Mouse (Mus musculus) neural tube, embryonic 13.5 days (tissue): ENCODE measurements around the gene Ddx19b. TPM values are rescaled to one million over a fixed set of nuclear protein-coding genes. Genes with fewer than 3 reads are reported as not detected.
"Not testable (repeated sequence)": the region's sequence is repeated elsewhere in the genome, so short reads cannot be mapped to it uniquely, and the experiment has no call there.

Experiments used
- ATAC-seq: fragments of 200-750 bp; cut with Nextera tagmentation; 2 replicates; pipeline ENCODE4 v1.8.0; 2017; ENCODE audit warnings: low read depth, mild to moderate bottlenecking, moderate TSS enrichment, moderate library complexity
- H3K27ac ChIP-seq: fragments of 300-500 bp; sonication (generic); replicated peaks from 2 replicates; pipeline ENCODE4 v1.5.1; 2015; ENCODE audit warnings: moderate library complexity, mild to moderate bottlenecking, inconsistent platforms
- H3K27me3 ChIP-seq: fragments of 300-500 bp; sonication (generic); 2 replicates; pipeline ENCODE4 v1.6.1; 2015; ENCODE audit warnings: mild to moderate bottlenecking, inconsistent platforms
- H3K36me3 ChIP-seq: fragments of 300-500 bp; sonication (generic); 2 replicates; pipeline ENCODE4 v1.6.1; 2015; ENCODE audit warnings: mild to moderate bottlenecking, inconsistent platforms
- H3K4me1 ChIP-seq: fragments of 300-500 bp; sonication (generic); replicated peaks from 2 replicates; pipeline ENCODE4 v1.6.1; 2015; ENCODE audit warnings: inconsistent platforms
- H3K4me2 ChIP-seq: fragments of 300-500 bp; sonication (generic); 2 replicates; pipeline ENCODE4 v1.6.1; 2015; ENCODE audit warnings: inconsistent platforms, mild to moderate bottlenecking, moderate library complexity
- H3K4me3 ChIP-seq: fragments of 300-500 bp; sonication (generic); 2 replicates; pipeline ENCODE4 v1.5.1; 2015; ENCODE audit warnings: mild to moderate bottlenecking, inconsistent platforms
- H3K9ac ChIP-seq: fragments of 300-500 bp; sonication (generic); 2 replicates; pipeline ENCODE4 v1.6.1; 2015; ENCODE audit warnings: moderate library complexity, mild to moderate bottlenecking, inconsistent platforms
- H3K9me3 ChIP-seq: fragments of 300-500 bp; sonication (generic); 2 replicates; pipeline ENCODE4 v1.6.1; 2016; ENCODE audit warnings: inconsistent platforms
- WGBS: fragments of 180-500 bp; shearing (Covaris S2); methylation state at CpG from one replicate; pipeline ENCODE4 v1.1.7; 2015; 5-methylcytosine and 5-hydroxymethylcytosine counted together
- polyA plus RNA-seq: library from polyadenylated mRNA; unstranded; fragments of >200 nt; fragmentation: Nextera tagmentation; extraction: Ambion mirVana; gene quantifications from 2 replicates; pipeline ENCODE4 v1.2.1, GENCODE M21; 2015

The Ddx19b gene
- 6.5 and 6.7 TPM in 2 replicates for polyA plus RNA-seq

DNA sequence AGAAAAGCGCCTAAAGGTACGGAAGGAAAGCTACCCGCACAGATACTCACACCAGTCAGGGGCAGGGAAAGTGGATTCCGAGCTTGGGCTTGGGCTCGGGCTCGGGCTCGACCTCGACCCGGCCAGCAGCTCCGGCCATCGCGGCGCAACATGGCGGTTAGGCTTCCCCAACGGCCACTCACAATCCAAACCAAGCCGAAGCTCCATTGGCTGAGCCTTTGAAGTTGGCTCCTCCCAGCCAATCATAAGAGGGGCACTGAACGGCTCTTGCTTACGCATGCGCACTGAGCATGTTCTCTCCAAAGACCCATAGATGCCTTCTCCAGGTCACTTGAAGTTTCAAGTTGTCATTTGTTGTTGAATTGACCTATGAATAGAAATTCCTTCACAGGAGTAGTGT, at the start of gene Ddx19b:
TSS of gene Ddx19b (minus strand) at position 180 of the 400 bp plus-strand sequence.
- 94% methylated on average over 19 of the region's 19 CpGs for WGBS

GRCm38 (mm10) chr8:111079861-111080271, 48.3 kb upstream of the Ddx19b start:
- WGBS = 38% methylated on average over 6 of the region's 6 CpGs
- no peak overlapping the region for H3K27ac ChIP-seq
- ATAC-seq = no peak
- H3K4me1 ChIP-seq = peaks cover 9% of the 10 kb centered on the region
- H3K9me3 ChIP-seq = no peaks in the 10 kb centered on the region
- H3K4me2 ChIP-seq = no peak overlapping the region
- no peaks in the 10 kb centered on the region for H3K36me3 ChIP-seq
- H3K27me3 ChIP-seq = no peaks in the 10 kb centered on the region
- no peak overlapping the region for H3K4me3 ChIP-seq
- no peak overlapping the region for H3K9ac ChIP-seq

More for the DNA sequence above, at the start of gene Ddx19b:
- Histone ChIP-seq H3K4me1 (peaks cover 37% of the 10 kb centered on the region), H3K4me3 (no peak within 1 kb of the TSS), H3K27ac (no peak within 1 kb of the TSS), H3K27me3 (peaks cover 16% of the 10 kb centered on the region), H3K9ac (no peak within 1 kb of the TSS), H3K4me2 (no peak within 1 kb of the TSS), H3K36me3 (peaks cover 4% of the 10 kb centered on the region), H3K9me3 (no peaks in the 10 kb centered on the region)
- ATAC-seq = no peak

- Histone ChIP-seq H3K9ac (no peak overlapping the region), H3K4me2 (no peak overlapping the region), H3K27me3 (no peaks in the 10 kb centered on the region), H3K36me3 (no peaks in the 10 kb centered on the region), H3K4me3 (no peak overlapping the region), H3K4me1 (peaks cover 9% of the 10 kb centered on the region), H3K9me3 (no peaks in the 10 kb centered on the region), H3K27ac (no peak overlapping the region)
- ATAC-seq = no peak
- WGBS = 65% methylated on average over 5 of the region's 5 CpGs
These were observed 47.9 kb upstream of the Ddx19b start for GRCm38 (mm10) chr8:111079461-111079860.

DNA sequence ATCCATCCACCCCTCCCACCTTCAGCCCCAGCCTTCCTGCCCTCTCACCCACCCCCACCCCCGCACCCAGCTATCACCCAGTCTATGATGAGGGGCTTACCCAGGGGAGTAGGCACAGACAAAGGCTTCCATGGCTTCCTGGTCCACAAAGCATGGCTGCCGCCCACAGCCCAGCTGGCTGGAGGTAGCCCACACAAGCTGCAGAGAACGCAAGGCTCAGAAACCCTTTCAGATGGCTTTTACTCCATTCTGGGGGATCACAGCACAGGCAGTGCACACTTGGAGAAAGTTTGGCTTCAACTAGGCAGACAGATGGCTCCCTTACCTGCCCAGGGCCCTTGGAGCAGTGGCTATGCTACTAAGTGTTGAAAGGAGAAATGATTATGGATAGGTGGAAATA, 44.4 kb upstream of the Ddx19b start:
- Histone ChIP-seq H3K4me2 (no peak overlapping the region), H3K4me1 (no peaks in the 10 kb centered on the region), H3K27ac (no peak overlapping the region), H3K9me3 (no peaks in the 10 kb centered on the region), H3K4me3 (no peak overlapping the region), H3K27me3 (no peaks in the 10 kb centered on the region), H3K9ac (no peak overlapping the region), H3K36me3 (no peaks in the 10 kb centered on the region)
- 83% methylated on average over 3 of the region's 3 CpGs for WGBS
- no peak for ATAC-seq

DNA sequence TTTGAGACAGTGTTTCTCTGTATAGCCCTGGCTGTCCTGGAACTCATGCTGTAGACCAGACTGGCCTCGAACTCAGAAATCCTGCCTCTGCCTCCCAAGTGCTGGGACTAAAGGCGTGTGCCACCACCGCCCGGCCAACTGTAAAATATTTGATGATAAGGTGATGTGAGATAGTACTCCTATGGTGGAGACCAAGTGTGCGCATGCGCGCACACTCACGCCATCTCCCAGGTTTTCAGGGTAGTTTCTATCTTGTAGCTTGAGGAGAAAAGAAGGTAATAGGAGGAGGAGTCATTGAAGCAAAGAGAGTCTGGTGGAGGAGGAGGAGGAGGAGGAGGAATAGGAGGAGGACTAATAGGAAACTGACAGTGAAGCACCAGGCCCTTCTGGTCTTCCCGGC, 37.1 kb upstream of the Ddx19b start:
- not testable (repeated sequence) for H3K9me3 ChIP-seq, H3K27ac ChIP-seq, ATAC-seq, H3K27me3 ChIP-seq, H3K4me3 ChIP-seq, H3K9ac ChIP-seq, H3K4me2 ChIP-seq, H3K36me3 ChIP-seq, H3K4me1 ChIP-seq
- WGBS = 89% methylated on average over 9 of the region's 9 CpGs

DNA sequence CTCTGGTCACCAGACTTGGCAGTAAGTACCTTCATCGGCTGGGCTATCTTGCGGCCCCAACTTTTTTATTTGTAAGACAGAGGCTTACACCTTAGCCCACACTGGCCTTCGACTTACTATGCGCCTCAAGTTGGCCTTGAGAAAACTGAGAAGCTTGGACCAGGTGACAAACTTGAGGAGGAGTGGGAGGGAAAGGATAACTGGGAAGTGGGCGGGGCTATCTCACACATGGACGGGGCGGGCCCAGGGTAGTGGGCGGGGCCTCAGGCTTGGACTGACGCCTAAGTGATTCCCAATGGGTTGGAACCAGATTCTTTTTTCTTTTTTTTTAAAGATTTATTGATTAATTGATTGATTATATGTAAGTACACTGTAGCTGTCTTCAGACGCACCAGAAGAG, 35.9 kb upstream of the Ddx19b start:
- no peak for ATAC-seq
- no peak overlapping the region for H3K9ac ChIP-seq
- H3K4me2 ChIP-seq = no peak overlapping the region
- no peaks in the 10 kb centered on the region for H3K27me3 ChIP-seq
- H3K27ac ChIP-seq = no peak overlapping the region
- WGBS = 32% methylated on average over 10 of the region's 10 CpGs
- no peak overlapping the region for H3K4me3 ChIP-seq
- H3K36me3 ChIP-seq = no peaks in the 10 kb centered on the region
- H3K9me3 ChIP-seq = no peaks in the 10 kb centered on the region
- no peaks in the 10 kb centered on the region for H3K4me1 ChIP-seq

GRCm38 (mm10) chr8:111066308-111066707, 34.8 kb upstream of the Ddx19b start:
- Histone ChIP-seq H3K27me3 (no peaks in the 10 kb centered on the region), H3K4me1 (peaks cover 5% of the 10 kb centered on the region), H3K4me2 (no peak overlapping the region), H3K27ac (no peak overlapping the region), H3K4me3 (no peak overlapping the region), H3K36me3 (no peaks in the 10 kb centered on the region), H3K9ac (no peak overlapping the region), H3K9me3 (no peaks in the 10 kb centered on the region)
- WGBS = 60% methylated on average over 4 of the region's 4 CpGs
- ATAC-seq = no peak

DNA sequence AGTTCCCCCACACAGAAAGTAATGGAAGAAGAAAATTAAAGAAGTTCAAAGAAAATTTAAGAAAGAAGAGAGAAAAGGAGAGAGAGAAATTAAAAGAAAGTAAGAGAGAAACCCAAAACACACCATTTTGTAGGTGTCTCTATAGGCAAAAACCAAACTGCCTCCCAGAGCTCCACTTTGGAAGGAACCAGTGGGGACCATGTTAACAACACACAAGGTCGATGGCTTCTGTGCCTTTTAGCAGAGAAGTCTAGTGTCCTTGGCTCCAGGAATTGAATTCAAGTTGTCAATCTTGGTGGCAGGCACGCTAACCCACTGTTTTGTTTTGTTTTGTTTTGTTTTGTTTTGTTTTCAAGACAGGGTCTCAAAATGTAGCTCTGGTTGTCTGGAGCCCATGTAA, 31.3 kb upstream of the Ddx19b start:
- H3K27me3 ChIP-seq = no peaks in the 10 kb centered on the region
- WGBS = 40% methylated on average over 2 of the region's 2 CpGs
- peaks cover 3% of the 10 kb centered on the region; the same call in 1 of the 2 replicates for H3K36me3 ChIP-seq
- H3K9me3 ChIP-seq = no peaks in the 10 kb centered on the region
- H3K4me2 ChIP-seq = peak overlapping the region; percentile 77
- no peak overlapping the region for H3K9ac ChIP-seq
- peaks cover 15% of the 10 kb centered on the region for H3K4me1 ChIP-seq
- peak overlapping the region; percentile 63; the same call in 1 of the 2 replicates for H3K4me3 ChIP-seq
- H3K27ac ChIP-seq = peak overlapping the region; percentile 38; the same call in 1 of the 2 replicates
- ATAC-seq = no peak

- peak overlapping the region; percentile 77 for H3K4me2 ChIP-seq
- no peaks in the 10 kb centered on the region for H3K9me3 ChIP-seq
- under 1% methylated on average over 27 of the region's 27 CpGs for WGBS
- H3K9ac ChIP-seq = peak overlapping the region; percentile 76
- H3K4me1 ChIP-seq = peaks cover 22% of the 10 kb centered on the region
- peaks cover 6% of the 10 kb centered on the region; the same call in 1 of the 2 replicates for H3K36me3 ChIP-seq
- peak overlapping the region; percentile 84 for H3K27ac ChIP-seq
- peak; percentile 92 for ATAC-seq
- H3K27me3 ChIP-seq = no peaks in the 10 kb centered on the region
- H3K4me3 ChIP-seq = peak overlapping the region; percentile 63
These were observed 30.7 kb upstream of the Ddx19b start for GRCm38 (mm10) chr8:111062072-111062757.

- Histone ChIP-seq H3K4me3 (peak overlapping the region; percentile 63), H3K9ac (peak overlapping the region; percentile 76), H3K4me1 (peaks cover 28% of the 10 kb centered on the region), H3K9me3 (no peaks in the 10 kb centered on the region), H3K4me2 (peak overlapping the region; percentile 77), H3K27me3 (no peaks in the 10 kb centered on the region), H3K27ac (peak overlapping the region; percentile 84), H3K36me3 (peaks cover 6% of the 10 kb centered on the region; the same call in 1 of the 2 replicates)
- WGBS = under 1% methylated on average over 14 of the region's 14 CpGs
- no peak for ATAC-seq
These were observed 30.1 kb upstream of the Ddx19b start for GRCm38 (mm10) chr8:111061688-111062071.

DNA sequence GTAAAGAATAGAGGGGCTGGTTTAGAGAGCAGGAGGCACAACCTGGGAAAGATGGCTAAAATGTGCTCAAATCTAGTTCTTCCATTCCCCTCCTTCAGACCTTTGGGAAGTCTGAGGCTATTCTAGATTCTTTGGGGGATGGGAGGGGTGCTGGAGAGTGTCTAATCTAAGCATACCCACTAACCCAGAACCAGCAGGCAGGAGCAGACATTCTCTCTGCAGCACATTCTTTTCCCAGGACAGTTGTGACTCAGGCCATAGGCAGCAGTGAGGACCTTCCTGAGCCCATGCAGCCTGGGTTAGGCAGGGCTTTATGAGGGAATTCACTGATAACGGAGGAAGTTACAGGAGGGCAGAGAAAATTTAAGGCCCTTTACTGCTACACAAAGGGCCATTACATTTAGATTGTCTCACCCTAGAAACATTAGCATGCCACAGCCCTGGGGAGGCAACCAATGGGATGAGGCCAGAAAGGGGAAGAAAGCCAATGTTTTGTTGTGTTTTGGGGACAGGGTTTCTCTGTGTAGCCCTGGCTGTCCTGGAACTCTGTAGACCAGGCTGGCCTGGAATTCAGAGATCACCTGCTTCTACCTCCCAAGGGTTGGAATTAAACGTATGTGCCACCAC, 27.5 kb upstream of the Ddx19b start:
- Histone ChIP-seq H3K4me3 (no peak overlapping the region), H3K36me3 (peaks cover 25% of the 10 kb centered on the region), H3K27ac (no peak overlapping the region), H3K4me1 (peaks cover 28% of the 10 kb centered on the region), H3K9ac (no peak overlapping the region), H3K9me3 (no peaks in the 10 kb centered on the region), H3K4me2 (no peak overlapping the region), H3K27me3 (no peaks in the 10 kb centered on the region)
- WGBS = 51% methylated on average over 2 of the region's 2 CpGs
- no peak for ATAC-seq

GRCm38 (mm10) chr8:111056691-111057293, 25.2 kb upstream of the Ddx19b start:
- no peaks in the 10 kb centered on the region for H3K9me3 ChIP-seq
- peak overlapping the region; percentile 97 for H3K4me3 ChIP-seq
- H3K36me3 ChIP-seq = peaks cover 47% of the 10 kb centered on the region
- peaks cover 28% of the 10 kb centered on the region for H3K4me1 ChIP-seq
- peak overlapping the region; percentile 99 for H3K4me2 ChIP-seq
- H3K27me3 ChIP-seq = no peaks in the 10 kb centered on the region
- peak overlapping the region; percentile 92 for H3K9ac ChIP-seq
- ATAC-seq = peak; percentile 29
- H3K27ac ChIP-seq = peak overlapping the region; percentile 83
- under 1% methylated on average over 63 of the region's 63 CpGs for WGBS
